In genomic region chr3:93519856-93520329, GRCm38 (mm10) we compare ENCODE assay signal across 9 mouse cellular contexts. TPM values are rescaled to one million over a fixed set of nuclear protein-coding genes. Genes with fewer than 3 reads are reported as not detected.
DNase-seq lines count a peak whose midpoint lies in the region; ATAC-seq and TF ChIP-seq lines count a peak whose summit lies in the region.
"Had no signal": no experiment of that assay in that cellular context is flagged by ENCODE, and none has a peak within 500 bp of the region (broad histone marks: within the 10 kb centered on the region; RNA-seq: fewer than 3 reads in every experiment).

No protein-coding gene starts in this region.

- peak overlapping the region; percentile 58; the same call in 1 of the 2 replicates for H3K4me2 ChIP-seq in kidney, postnatal 0 days (ENCODE audit: low read length)
- H3K4me2 ChIP-seq in limb, embryonic 13.5 days (replicated peaks), result peak overlapping the region; percentile 67
- peak overlapping the region; percentile 67 for H3K4me2 ChIP-seq in neural tube, embryonic 15.5 days

- no peaks in the 10 kb centered on the region for H3K9me3 ChIP-seq in kidney, postnatal 0 days (replicated peaks; ENCODE audit: low read length)
- H3K9me3 ChIP-seq in forebrain, embryonic 10.5 days, result no peaks in the 10 kb centered on the region
- no peaks in the 10 kb centered on the region for H3K9me3 ChIP-seq in limb, embryonic 13.5 days
- H3K9me3 ChIP-seq in neural tube, embryonic 15.5 days (replicated peaks), result no peaks in the 10 kb centered on the region

- 49% methylated on average over 5 of the region's 5 CpGs for WGBS in kidney, postnatal 0 days
- 55% methylated on average over 5 of the region's 5 CpGs for whole genome bisulfite sequencing in forebrain, embryonic 10.5 days
- 55% methylated on average over 5 of the region's 5 CpGs for WGBS in limb, embryonic 13.5 days
- WGBS in neural tube, embryonic 15.5 days, result 59% methylated on average over 5 of the region's 5 CpGs

- no peak for TF ChIP-seq CTCF in kidney, postnatal 0 days (IDR thresholded peaks at IDR 0.05; ENCODE audit: low read depth)

- peak overlapping the region; percentile 83 for H3K4me3 ChIP-seq in kidney, postnatal 0 days (replicated peaks; ENCODE audit: low read depth, low read length)
- H3K4me3 ChIP-seq in forebrain, embryonic 10.5 days, result peak overlapping the region; percentile 65
- peak overlapping the region; percentile 73 for H3K4me3 ChIP-seq in limb, embryonic 13.5 days
- H3K4me3 ChIP-seq in neural tube, embryonic 15.5 days (replicated peaks), result peak overlapping the region; percentile 47; the same call in 1 of the 2 replicates

- 0 out of 2 replicates have a peak, but pooled peaks cover 3% of the 10 kb centered on the region for H3K36me3 ChIP-seq in kidney, postnatal 0 days (ENCODE audit: insufficient read depth, low read length)
- no peaks in the 10 kb centered on the region for H3K36me3 ChIP-seq in forebrain, embryonic 10.5 days (replicated peaks)
- peaks cover 10% of the 10 kb centered on the region for H3K36me3 ChIP-seq in limb, embryonic 13.5 days
- H3K36me3 ChIP-seq in neural tube, embryonic 15.5 days, result no peaks in the 10 kb centered on the region

- H3K9ac ChIP-seq in kidney, postnatal 0 days (ENCODE audit: low read depth, low read length), result no peak overlapping the region
- peak overlapping the region; percentile 84; the same call in 1 of the 2 replicates for H3K9ac ChIP-seq in limb, embryonic 13.5 days
- no peak overlapping the region for H3K9ac ChIP-seq in neural tube, embryonic 15.5 days (replicated peaks)

- DNase-seq in kidney, postnatal 0 days (ENCODE audit: low spot score), result no peak
- DNase-seq in kidney, postnatal 10 days, result no peak
- DNase-seq in forebrain, embryonic 10.5 days (ENCODE audit: extremely low spot score, low spot score), result no peak
- no peak for DNase-seq in embryo, embryonic 10.5 days (ENCODE audit: low spot score)
- DNase-seq in right cerebral cortex, postnatal 36 days (ENCODE audit: low spot score in 2 of 2), result no peak
- no peak for DNase-seq in cerebellum, postnatal 10 days
- DNase-seq: cerebellum, adult 9-10 months had no signal

- H3K27ac ChIP-seq in kidney, postnatal 0 days, result no peak overlapping the region; the same call in 1 of the 2 replicates
- peak overlapping the region; percentile 83; the same call in 1 of the 2 replicates for H3K27ac ChIP-seq in forebrain, embryonic 10.5 days
- no peak overlapping the region; the same call in 1 of the 2 replicates for H3K27ac ChIP-seq in limb, embryonic 13.5 days
- H3K27ac ChIP-seq in neural tube, embryonic 15.5 days (replicated peaks), result no peak overlapping the region

- H3K4me1 ChIP-seq in kidney, postnatal 0 days (replicated peaks; ENCODE audit: insufficient read depth, low read length), result peaks cover 15% of the 10 kb centered on the region; the same call in 1 of the 2 replicates
- H3K4me1 ChIP-seq in forebrain, embryonic 10.5 days, result peaks cover 5% of the 10 kb centered on the region
- H3K4me1 ChIP-seq in limb, embryonic 13.5 days, result peaks cover 9% of the 10 kb centered on the region
- H3K4me1 ChIP-seq in neural tube, embryonic 15.5 days, result peaks cover 10% of the 10 kb centered on the region

- no peaks in the 10 kb centered on the region for H3K27me3 ChIP-seq in kidney, postnatal 0 days (ENCODE audit: insufficient read depth, low read length)
- H3K27me3 ChIP-seq in forebrain, embryonic 10.5 days (ENCODE audit: poor library complexity, severe bottlenecking), result peaks cover 14% of the 10 kb centered on the region
- H3K27me3 ChIP-seq in limb, embryonic 13.5 days, result no peaks in the 10 kb centered on the region
- 0 out of 2 replicates have a peak, but pooled peaks cover 4% of the 10 kb centered on the region for H3K27me3 ChIP-seq in neural tube, embryonic 15.5 days (replicated peaks)

- no peak; the same call in none of the 2 replicates for ATAC-seq in kidney, postnatal 0 days (replicated peaks; ENCODE audit: low FRiP score, low read depth)
- ATAC-seq in limb, embryonic 13.5 days (ENCODE audit: low FRiP score, low read depth), result peak; percentile 38
- no peak for ATAC-seq in neural tube, embryonic 15.5 days (ENCODE audit: low FRiP score)

RNA-seq across cellular contexts. Expression of gene S100a11, which starts 0.4 kb away (rescaled TPM):
- 2,066 and 2,191 TPM in 2 replicates for polyA plus RNA-seq in kidney, postnatal 0 days (2015; fragmentation: Nextera tagmentation; extraction: Ambion mirVana)
- polyA plus RNA-seq in forebrain, embryonic 10.5 days (2016; fragmentation: Nextera tagmentation; extraction: Ambion mirVana), result 211 and 229 TPM in 2 replicates
- polyA plus RNA-seq in limb, embryonic 13.5 days (2015; fragmentation: Nextera tagmentation; extraction: Ambion mirVana), result 1,099 and 1,131 TPM in 2 replicates
- polyA plus RNA-seq in neural tube, embryonic 15.5 days (2015; fragmentation: Nextera tagmentation; extraction: Ambion mirVana), result 235 and 481 TPM in 2 replicates

RNA-seq across cellular contexts. Expression of gene S100a10, which starts 35.0 kb away (rescaled TPM):
- polyA plus RNA-seq in kidney, postnatal 0 days (2015; fragmentation: Nextera tagmentation; extraction: Ambion mirVana), result 534 and 566 TPM in 2 replicates
- 93.1 and 94.7 TPM in 2 replicates for polyA plus RNA-seq in forebrain, embryonic 10.5 days (2016; fragmentation: Nextera tagmentation; extraction: Ambion mirVana)
- polyA plus RNA-seq in limb, embryonic 13.5 days (2015; fragmentation: Nextera tagmentation; extraction: Ambion mirVana), result 345 and 367 TPM in 2 replicates
- polyA plus RNA-seq in neural tube, embryonic 15.5 days (2015; fragmentation: Nextera tagmentation; extraction: Ambion mirVana), result 284 and 336 TPM in 2 replicates

RNA-seq across cellular contexts. Expression of gene Tchhl1, which starts 51.3 kb away (rescaled TPM):
- 0.28 and 0.33 TPM in 2 replicates for polyA plus RNA-seq in kidney, postnatal 0 days (2015; fragmentation: Nextera tagmentation; extraction: Ambion mirVana)
- polyA plus RNA-seq in forebrain, embryonic 10.5 days (2016; fragmentation: Nextera tagmentation; extraction: Ambion mirVana), result not detected in 2 replicates
- not detected in 2 replicates for polyA plus RNA-seq in limb, embryonic 13.5 days (2015; fragmentation: Nextera tagmentation; extraction: Ambion mirVana)
- polyA plus RNA-seq in neural tube, embryonic 15.5 days (2015; fragmentation: Nextera tagmentation; extraction: Ambion mirVana), result not detected in 2 replicates
